Mouse (Mus musculus): ENCODE measurements around the gene Gm47959.

The Gm47959 gene

GRCm38 (mm10) chr1:83032508-83032907 lies 32.2 kb downstream of the Gm47959 start:
- DNase-seq (ENCODE audit: low read depth, low spot score): no peak

GRCm38 (mm10) chr1:83034509-83034908 lies 34.2 kb downstream of the Gm47959 start:
- DNase-seq (ENCODE audit: low read depth, low spot score): no peak

- DNase-seq (ENCODE audit: low read depth, low spot score): no peak
Measured at GRCm38 (mm10) chr1:83036892-83037667, 36.7 kb downstream of the Gm47959 start.

- no peak for DNase-seq (ENCODE audit: low read depth, low spot score)
Measured at GRCm38 (mm10) chr1:83038109-83038672, 37.8 kb downstream of the Gm47959 start, which contains the start of gene Slc19a3. Gene Slc19a3, minus strand, starts transcription at chr1:83038448.

GRCm38 (mm10) chr1:83039080-83039479 lies 38.7 kb downstream of the Gm47959 start:
- DNase-seq (ENCODE audit: low read depth, low spot score): no peak

- no peak for DNase-seq (ENCODE audit: low read depth, low spot score)
Measured at GRCm38 (mm10) chr1:83042380-83042779, 42.0 kb downstream of the Gm47959 start, which contains the start of gene Krtap28-10. Gene Krtap28-10, minus strand, starts transcription at chr1:83042480.

- DNase-seq (ENCODE audit: low read depth, low spot score): no peak
Measured at GRCm38 (mm10) chr1:83044882-83045427, 44.6 kb downstream of the Gm47959 start, which contains the start of gene Gm47969. Gene Gm47969, plus strand, starts transcription at chr1:83044932.

All from retina, postnatal 7 days (tissue).